Mouse (Mus musculus) liver, embryonic 14.5 days (tissue): Measurements from ENCODE around the gene Chrna1. TPM values are rescaled to one million over a fixed set of nuclear protein-coding genes. Genes with fewer than 3 reads are reported as not detected.

Experiments
- ATAC-seq: fragments of 200-750 bp; cut with Nextera tagmentation; 2 replicates; pipeline ENCODE4 v1.8.0; 2017; ENCODE audit warnings: moderate number of reproducible peaks, mild to moderate bottlenecking, moderate library complexity; ENCODE audit not compliant: insufficient read depth
- DNase-seq, 3 experiments: peaks; one replicate each; pipeline ENCODE4 v3.0.0-alpha.2; 2012 to 2013; ENCODE audit warnings: low read depth in 3 of 3, low spot score in 3 of 3
- H3K27ac ChIP-seq: fragments of 300-500 bp; sonication (generic); 2 replicates; pipeline ENCODE4 v1.5.1; 2014; ENCODE audit warnings: moderate library complexity, mild to moderate bottlenecking, control low read depth, inconsistent platforms
- H3K27me3 ChIP-seq: fragments of 300-500 bp; sonication (generic); 2 replicates; pipeline ENCODE4 v1.6.1; 2014; ENCODE audit warnings: mild to moderate bottlenecking, low read length, moderate library complexity; ENCODE audit not compliant: control insufficient read depth, insufficient read depth
- H3K36me3 ChIP-seq: fragments of 300-500 bp; sonication (generic); replicated peaks from 2 replicates; pipeline ENCODE4 v1.6.1; 2014; ENCODE audit warnings: low read depth; ENCODE audit not compliant: control insufficient read depth, insufficient read depth
- H3K4me1 ChIP-seq, 2 experiments: fragments of 200-500 bp in 1 of 2; fragments of 300-500 bp in 1 of 2; sonication (generic) in 1 of 2; replicated peaks; 2 replicates each; pipeline ENCODE4 v1.6.1; 2012 to 2014; ENCODE audit warnings: antibody characterized with exemption in 1 of 2, inconsistent platforms in 1 of 2, low read length in 1 of 2; ENCODE audit not compliant: control insufficient read depth in 2 of 2, insufficient read depth in 2 of 2
- H3K4me2 ChIP-seq: fragments of 300-500 bp; sonication (generic); 2 replicates; pipeline ENCODE4 v1.6.1; 2014; ENCODE audit warnings: low read depth, mild to moderate bottlenecking, control low read depth, moderate library complexity
- H3K4me3 ChIP-seq, 2 experiments: fragments of 200-500 bp in 1 of 2; fragments of 300-500 bp in 1 of 2; sonication (generic) in 1 of 2; 2 replicates each; pipeline ENCODE4 v1.5.1; 2012 to 2014; ENCODE audit warnings: low read depth in 2 of 2, low read length in 2 of 2, mild to moderate bottlenecking in 2 of 2, control low read depth in 1 of 2, inconsistent platforms in 1 of 2, moderate library complexity in 1 of 2; ENCODE audit not compliant: insufficient read depth in 1 of 2
- H3K9ac ChIP-seq: fragments of 300-500 bp; sonication (generic); replicated peaks from 2 replicates; pipeline ENCODE4 v1.6.1; 2014; ENCODE audit warnings: mild to moderate bottlenecking, control low read depth, moderate library complexity
- H3K9me3 ChIP-seq: fragments of 300-500 bp; sonication (generic); 2 replicates; pipeline ENCODE4 v1.6.1; 2016; ENCODE audit warnings: low read length, mixed read lengths; ENCODE audit not compliant: control insufficient read depth
- CTCF ChIP-seq: IDR thresholded peaks from 2 replicates; pipeline ENCODE4 v1.5.1; 2016; ENCODE audit warnings: antibody characterized with exemption, low read depth, control low read depth
- EP300 ChIP-seq: IDR thresholded peaks from 2 replicates; pipeline ENCODE4 v1.6.1; 2016; ENCODE audit warnings: antibody characterized with exemption, low read depth
- WGBS: fragments of 180-500 bp; shearing (Covaris S2); extraction: QIAGEN DNeasy Blood & Tissue Kit; methylation state at CpG from one replicate; pipeline ENCODE4 v1.1.7; 2014; ENCODE audit not compliant: insufficient replicate concordance; 5-methylcytosine and 5-hydroxymethylcytosine counted together
- polyA plus RNA-seq, 2 experiments: library from polyadenylated mRNA; depleted of rRNA in 1 of 2; stranded (reverse) in 1 of 2; unstranded in 1 of 2; fragments of >200 nt; fragmentation: Nextera tagmentation in 1 of 2; extraction: Ambion mirVana in 1 of 2; gene quantifications; 2 replicates each; pipeline versions ENCODE4 v1.2.1 to v1.2.3; 2012 to 2014

Chrna1 gene
- polyA plus RNA-seq, 2 experiments: 0.01 to 0.10 TPM

DNA sequence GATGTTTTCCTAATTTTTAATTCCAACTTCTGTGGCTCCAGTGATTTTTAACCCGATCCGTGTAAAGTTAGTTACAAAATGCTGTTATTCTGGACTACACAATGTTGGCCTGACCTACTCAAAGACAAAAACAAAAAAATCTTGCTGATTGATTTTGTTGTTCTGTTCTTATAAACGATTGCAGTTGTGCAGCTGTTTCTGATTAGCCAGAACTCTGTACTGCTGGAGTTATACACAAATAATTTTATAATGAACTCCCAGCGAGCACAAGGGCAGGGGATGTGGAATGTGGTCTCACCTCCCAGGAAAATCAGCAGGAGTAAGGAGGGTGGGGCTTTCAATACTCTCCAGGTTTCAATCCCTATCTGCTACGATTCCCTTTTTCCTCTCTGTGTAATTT lies 61.2 kb downstream of the Chrna1 start:
- no peak for TF ChIP-seq EP300
- no peak for TF ChIP-seq CTCF
- Histone ChIP-seq H3K27ac (no peak overlapping the region), H3K4me1 (peaks cover 3 to 11% of the 10 kb centered on the region in 2 experiments; a peak in 3 of 4 replicates), H3K9ac (no peak overlapping the region), H3K27me3 (no peaks in the 10 kb centered on the region), H3K9me3 (no peaks in the 10 kb centered on the region), H3K4me2 (no peak overlapping the region), H3K36me3 (no peaks in the 10 kb centered on the region), H3K4me3 (no peak overlapping the region)
- 64% methylated on average over 5 of the region's 5 CpGs for WGBS
- ATAC-seq: no peak
- DNase-seq: no peak

DNA sequence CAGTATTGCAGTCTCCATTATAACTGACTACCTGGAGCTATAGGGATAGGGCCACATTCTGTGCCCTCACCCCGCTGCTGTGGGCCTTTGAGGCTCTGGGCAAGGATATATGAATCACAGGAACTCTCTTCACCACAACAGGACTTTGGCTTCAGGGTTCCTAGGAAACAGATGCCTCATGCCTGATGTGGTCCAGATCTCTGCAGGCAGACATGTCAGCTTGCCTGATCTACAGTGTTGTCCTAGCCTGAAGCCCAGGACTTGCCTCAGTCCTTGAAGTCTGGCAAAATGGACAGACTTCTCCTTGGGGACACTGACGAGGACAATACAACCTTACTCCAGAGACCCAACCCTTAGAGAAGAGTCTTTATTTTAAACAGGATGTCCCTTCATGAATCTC lies 61.8 kb downstream of the Chrna1 start:
- 71% methylated on average over 2 of the region's 2 CpGs for WGBS
- no peak overlapping the region for H3K9ac ChIP-seq
- peaks cover 3 to 11% of the 10 kb centered on the region in 2 experiments; a peak in 3 of 4 replicates for H3K4me1 ChIP-seq
- H3K27me3 ChIP-seq: no peaks in the 10 kb centered on the region
- no peak for TF ChIP-seq CTCF
- TF ChIP-seq EP300: no peak
- H3K9me3 ChIP-seq: no peaks in the 10 kb centered on the region
- no peak overlapping the region for H3K27ac ChIP-seq
- H3K4me2 ChIP-seq: no peak overlapping the region
- ATAC-seq: no peak
- H3K4me3 ChIP-seq: no peak overlapping the region
- no peaks in the 10 kb centered on the region for H3K36me3 ChIP-seq
- DNase-seq: no peak

DNA sequence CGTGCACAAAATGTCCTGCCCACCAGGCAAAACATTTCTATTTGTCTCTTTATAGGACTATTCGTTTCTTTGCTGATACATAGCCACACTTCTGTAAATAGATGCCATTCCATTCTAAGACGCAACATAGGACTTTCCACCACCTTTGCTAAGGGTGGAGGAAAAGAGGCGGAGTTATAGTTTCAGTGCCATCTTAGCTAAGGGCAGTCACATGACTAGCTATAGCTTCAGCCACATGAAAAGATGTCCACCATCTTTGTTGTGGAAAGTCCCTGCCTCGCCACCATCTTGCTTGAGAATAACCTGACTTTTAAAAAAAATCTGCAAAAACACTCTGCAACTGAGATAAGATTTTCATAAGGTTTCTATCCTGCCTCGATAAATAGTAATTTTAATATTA lies 66.0 kb downstream of the Chrna1 start:
- no peak for DNase-seq
- no peak overlapping the region for H3K4me2 ChIP-seq
- no peak overlapping the region for H3K4me3 ChIP-seq
- TF ChIP-seq CTCF (no peak), EP300 (no peak)
- ATAC-seq: no peak
- no peak overlapping the region for H3K27ac ChIP-seq
- 72% methylated on average over 6 of the region's 6 CpGs for WGBS
- peaks cover 0 to 7% of the 10 kb centered on the region in 2 experiments; a peak in 2 of 4 replicates for H3K4me1 ChIP-seq
- no peak overlapping the region for H3K9ac ChIP-seq
- H3K27me3 ChIP-seq: no peaks in the 10 kb centered on the region
- H3K36me3 ChIP-seq: no peaks in the 10 kb centered on the region
- H3K9me3 ChIP-seq: no peaks in the 10 kb centered on the region

Other genes with a start within 250 kb of the Chrna1 start
- 3.0 and 4.1 TPM in 2 replicates for gene Gpr155, start 193.8 kb downstream of the Chrna1 start, polyA plus RNA-seq (2012; rRNA removed)
- 8.9 and 9.0 TPM in 2 replicates for gene Gpr155, start 193.8 kb downstream of the Chrna1 start, polyA plus RNA-seq (2014; fragmentation: Nextera tagmentation; extraction: Ambion mirVana)
- gene Wipf1, start 50.6 kb downstream of the Chrna1 start, polyA plus RNA-seq (2012; rRNA removed): 2.2 and 3.4 TPM in 2 replicates
- gene Wipf1, start 50.6 kb downstream of the Chrna1 start, polyA plus RNA-seq (2014; fragmentation: Nextera tagmentation; extraction: Ambion mirVana): 4.1 and 5.7 TPM in 2 replicates
- 0.53 and 0.70 TPM in 2 replicates for gene Chn1, start 195.0 kb upstream of the Chrna1 start, polyA plus RNA-seq (2012; rRNA removed)
- gene Chn1, start 195.0 kb upstream of the Chrna1 start, polyA plus RNA-seq (2014; fragmentation: Nextera tagmentation; extraction: Ambion mirVana): 0.34 and 0.39 TPM in 2 replicates